Mouse (Mus musculus): ENCODE measurements around the gene Catsperz. TPM values are rescaled to one million over a fixed set of nuclear protein-coding genes. Genes with fewer than 3 reads are reported as not detected.

Gene Catsperz
- polyA plus RNA-seq, 1 experiment from 2014 or later = 1.3 TPM

- peak within 1 kb of the TSS; percentile 97 for H3K4me2 ChIP-seq
- peaks cover 3% of the 10 kb centered on the region; the same call in 1 of the 2 replicates for H3K27me3 ChIP-seq (replicated peaks)
- H3K9me3 ChIP-seq = no peaks in the 10 kb centered on the region
- H3K9ac ChIP-seq = peak within 1 kb of the TSS; percentile 90
- WGBS = under 1% methylated on average over 83 of the region's 83 CpGs
- 0 out of 2 replicates have a peak, but pooled peaks cover 3% of the 10 kb centered on the region for H3K36me3 ChIP-seq (replicated peaks)
- peak within 1 kb of the TSS; percentile 95 for H3K27ac ChIP-seq
- ATAC-seq (replicated peaks) = peak; percentile 88
- peak within 1 kb of the TSS; percentile 68 for H3K4me3 ChIP-seq
- peaks cover 39% of the 10 kb centered on the region for H3K4me1 ChIP-seq
Observed at GRCm38 (mm10) chr19:6941372-6942248, 16.4 kb upstream of the Catsperz start, which contains the start of gene Bad. Gene Bad, plus strand, starts transcription at chr19:6941861.

GRCm38 (mm10) chr19:6940396-6941351, 15.5 kb upstream of the Catsperz start:
- Histone ChIP-seq H3K9me3 (no peaks in the 10 kb centered on the region), H3K36me3 (replicated peaks) (no peaks in the 10 kb centered on the region), H3K4me1 (peaks cover 39% of the 10 kb centered on the region), H3K4me3 (peak overlapping the region; percentile 68), H3K27me3 (replicated peaks) (peaks cover 11% of the 10 kb centered on the region), H3K4me2 (peak overlapping the region; percentile 97), H3K9ac (peak overlapping the region; percentile 90), H3K27ac (peak overlapping the region; percentile 95)
- peak; percentile 38 for ATAC-seq (replicated peaks)
- 20% methylated on average over 29 of the region's 29 CpGs for WGBS

- peak overlapping the region; percentile 68; the same call in 1 of the 2 replicates for H3K4me3 ChIP-seq
- H3K9me3 ChIP-seq = no peaks in the 10 kb centered on the region
- no peak overlapping the region for H3K27ac ChIP-seq
Observed at GRCm38 (mm10) chr19:6939106-6940002, 14.2 kb upstream of the Catsperz start.

GRCm38 (mm10) chr19:6937541-6938465, 12.6 kb upstream of the Catsperz start:
- Histone ChIP-seq H3K9ac (no peak overlapping the region), H3K4me1 (peaks cover 50% of the 10 kb centered on the region), H3K4me2 (no peak overlapping the region), H3K9me3 (no peaks in the 10 kb centered on the region), H3K4me3 (no peak overlapping the region), H3K36me3 (replicated peaks) (no peaks in the 10 kb centered on the region), H3K27me3 (replicated peaks) (peaks cover 37% of the 10 kb centered on the region), H3K27ac (no peak overlapping the region)
- ATAC-seq (replicated peaks) = no peak
- WGBS = 79% methylated on average over 16 of the region's 16 CpGs

More at GRCm38 (mm10) chr19:6939106-6940002, 14.2 kb upstream of the Catsperz start:
- 88% methylated on average over 20 of the region's 20 CpGs for WGBS
- no peaks in the 10 kb centered on the region for H3K36me3 ChIP-seq (replicated peaks)
- peak overlapping the region; percentile 97 for H3K4me2 ChIP-seq
- H3K4me1 ChIP-seq = peaks cover 42% of the 10 kb centered on the region
- ATAC-seq (replicated peaks) = no peak
- peak overlapping the region; percentile 31; the same call in 1 of the 2 replicates for H3K9ac ChIP-seq
- H3K27me3 ChIP-seq (replicated peaks) = peaks cover 22% of the 10 kb centered on the region

- Histone ChIP-seq H3K9ac (no peak overlapping the region), H3K27me3 (replicated peaks) (peaks cover 52% of the 10 kb centered on the region), H3K36me3 (replicated peaks) (no peaks in the 10 kb centered on the region), H3K27ac (no peak overlapping the region), H3K9me3 (no peaks in the 10 kb centered on the region), H3K4me2 (no peak overlapping the region), H3K4me1 (peaks cover 47% of the 10 kb centered on the region), H3K4me3 (no peak overlapping the region)
- WGBS = 24% methylated on average over 3 of the region's 3 CpGs
- ATAC-seq (replicated peaks) = no peak
Observed at GRCm38 (mm10) chr19:6936299-6936698, 11.1 kb upstream of the Catsperz start.

DNA sequence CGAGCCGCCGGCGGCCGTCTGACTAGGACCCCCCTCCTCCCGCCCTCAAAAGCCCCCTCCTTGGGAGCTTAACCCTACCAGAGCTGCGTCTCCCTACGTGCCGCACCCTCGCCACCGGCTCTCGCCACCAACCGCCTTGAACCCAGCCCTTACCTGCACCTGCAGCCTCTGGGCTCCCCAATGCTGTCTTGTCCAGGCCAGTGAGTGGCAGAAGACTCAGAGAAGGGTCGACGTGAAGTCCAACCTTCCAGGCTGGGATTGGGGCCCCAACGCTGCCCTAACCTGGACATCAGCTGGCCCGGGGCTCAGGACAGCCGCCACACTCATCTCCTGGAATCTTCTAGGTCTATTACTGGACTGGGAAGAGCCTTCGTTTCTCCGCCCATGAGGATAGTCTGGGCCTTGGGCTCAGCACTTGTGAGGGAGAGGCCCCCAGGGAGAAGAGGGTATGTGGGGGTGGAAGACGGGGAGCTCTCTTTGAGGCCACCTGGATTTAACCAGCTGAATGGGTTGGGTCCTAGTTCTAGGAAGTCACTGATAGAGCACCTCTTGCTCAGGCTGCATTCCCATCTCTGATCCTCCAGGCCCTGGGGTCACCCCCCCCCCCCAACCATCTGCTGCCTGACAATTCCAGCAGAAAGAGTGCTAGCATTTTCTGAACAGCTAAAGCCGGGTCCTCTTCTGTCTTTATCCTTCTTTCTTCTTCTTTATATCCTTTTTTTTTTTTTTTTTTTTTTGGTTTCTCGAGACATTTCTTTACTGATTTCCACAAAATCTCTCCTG, 9.2 kb upstream of the Catsperz start, which contains the start of gene Kcnk4:
Kcnk4 (minus strand) TSS at position 321 of the 783 bp plus-strand sequence.
- WGBS = 7% methylated on average over 23 of the region's 23 CpGs
- Histone ChIP-seq H3K4me1 (peaks cover 30% of the 10 kb centered on the region), H3K4me2 (peak within 1 kb of the TSS; percentile 77), H3K27ac (no peak within 1 kb of the TSS), H3K4me3 (peak within 1 kb of the TSS; percentile 42), H3K9me3 (no peaks in the 10 kb centered on the region), H3K9ac (peak within 1 kb of the TSS; percentile 41), H3K36me3 (replicated peaks) (no peaks in the 10 kb centered on the region), H3K27me3 (replicated peaks) (peaks cover 64% of the 10 kb centered on the region)
- ATAC-seq (replicated peaks) = peak; percentile 49; the same call in 1 of the 2 replicates

GRCm38 (mm10) chr19:6933436-6934194, 8.4 kb upstream of the Catsperz start:
- Histone ChIP-seq H3K4me3 (peak overlapping the region; percentile 42), H3K4me1 (peaks cover 22% of the 10 kb centered on the region), H3K36me3 (replicated peaks) (no peaks in the 10 kb centered on the region), H3K27me3 (replicated peaks) (peaks cover 71% of the 10 kb centered on the region), H3K9ac (peak overlapping the region; percentile 41), H3K27ac (no peak overlapping the region), H3K4me2 (peak overlapping the region; percentile 77), H3K9me3 (no peaks in the 10 kb centered on the region)
- ATAC-seq (replicated peaks) = peak; percentile 69
- WGBS = 2% methylated on average over 58 of the region's 58 CpGs

- 15% methylated on average over 4 of the region's 4 CpGs for WGBS
- Histone ChIP-seq H3K9me3 (no peaks in the 10 kb centered on the region), H3K9ac (no peak overlapping the region), H3K4me3 (peak overlapping the region; percentile 42), H3K36me3 (replicated peaks) (no peaks in the 10 kb centered on the region), H3K4me1 (peaks cover 17% of the 10 kb centered on the region), H3K27ac (no peak overlapping the region), H3K27me3 (replicated peaks) (peaks cover 75% of the 10 kb centered on the region), H3K4me2 (peak overlapping the region; percentile 77)
- ATAC-seq (replicated peaks) = no peak
Observed at GRCm38 (mm10) chr19:6933102-6933435, 7.9 kb upstream of the Catsperz start.

DNA sequence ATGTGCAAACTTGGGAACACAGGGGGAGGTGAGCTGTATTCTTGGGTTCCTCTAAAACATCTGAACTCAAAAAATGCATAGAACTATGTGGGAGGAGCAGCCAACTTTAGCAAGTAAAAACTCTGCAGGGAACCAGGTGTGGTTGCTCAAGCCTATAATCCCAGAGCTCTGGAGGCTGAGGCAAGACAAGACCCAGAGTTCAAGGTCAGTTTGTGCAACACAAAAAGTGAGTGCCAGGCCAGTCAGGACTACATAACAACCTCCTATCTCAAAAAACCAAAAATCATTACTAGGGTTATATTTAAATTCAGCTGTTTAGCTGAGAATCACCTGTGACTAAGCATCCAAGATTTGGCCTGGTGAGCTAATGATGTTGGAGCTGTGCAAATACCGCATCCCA, 6.8 kb upstream of the Catsperz start:
- Histone ChIP-seq H3K4me2 (no peak overlapping the region), H3K9me3 (no peaks in the 10 kb centered on the region), H3K9ac (no peak overlapping the region), H3K4me1 (peaks cover 22% of the 10 kb centered on the region), H3K27me3 (replicated peaks) (peaks cover 86% of the 10 kb centered on the region), H3K36me3 (replicated peaks) (no peaks in the 10 kb centered on the region), H3K27ac (no peak overlapping the region), H3K4me3 (no peak overlapping the region)
- ATAC-seq (replicated peaks) = no peak
- WGBS = 67% methylated on average over 1 of the region's 1 CpGs

Data from midbrain, embryonic 15.5 days (tissue).